Mouse (Mus musculus) cerebellum, adult (tissue): Measurements from ENCODE around the gene Rgs10.

Experiments used
- ATAC-seq: cut with Nextera tagmentation; 2 replicates; pipeline ENCODE4 v1.9.2; 2017; ENCODE audit warnings: mild to moderate bottlenecking, moderate library complexity, mixed read lengths; ENCODE audit not compliant: insufficient number of reproducible peaks, low FRiP score, low TSS enrichment

Gene Rgs10

DNA sequence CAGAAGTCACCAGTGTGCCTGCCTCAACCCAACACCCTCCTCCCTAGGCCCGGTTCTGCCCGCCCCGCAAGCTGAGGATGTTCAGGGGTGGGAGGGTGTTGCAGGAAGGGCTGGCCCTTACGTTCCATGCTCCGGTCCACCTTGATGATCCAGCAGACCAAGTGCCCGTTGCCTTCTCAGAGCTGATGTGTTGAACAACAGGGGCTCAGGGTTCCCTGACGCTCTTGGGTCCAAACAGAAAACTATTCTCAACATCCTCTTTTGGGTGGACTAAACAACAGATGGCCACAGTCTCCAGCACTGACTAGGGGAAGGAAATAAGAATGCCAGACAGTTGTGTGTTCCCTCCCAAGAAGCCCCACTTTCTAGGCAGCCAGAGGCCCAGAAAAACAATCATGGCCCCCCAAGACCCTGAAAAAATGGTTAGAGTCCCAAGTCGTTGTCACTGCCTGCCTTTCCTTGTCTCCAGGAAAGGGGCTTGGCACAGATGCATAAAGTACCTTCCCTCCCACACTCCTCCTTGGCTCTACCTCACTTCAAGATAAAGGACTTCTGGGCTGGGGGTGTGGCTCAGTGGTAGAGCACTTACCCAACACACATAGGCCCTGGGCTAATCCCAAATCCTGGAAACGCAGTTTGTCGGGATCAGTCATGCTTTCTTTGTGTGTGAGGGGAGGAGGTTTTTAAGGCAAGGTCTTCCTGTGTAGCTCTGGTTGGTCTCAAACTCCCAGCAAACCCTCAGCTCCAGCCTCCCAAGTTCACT lies 6.3 kb downstream of the Rgs10 start:
- no peak for ATAC-seq

- ATAC-seq: no peak
Observed at GRCm38 (mm10) chr7:128410708-128411413, 7.7 kb downstream of the Rgs10 start.

DNA sequence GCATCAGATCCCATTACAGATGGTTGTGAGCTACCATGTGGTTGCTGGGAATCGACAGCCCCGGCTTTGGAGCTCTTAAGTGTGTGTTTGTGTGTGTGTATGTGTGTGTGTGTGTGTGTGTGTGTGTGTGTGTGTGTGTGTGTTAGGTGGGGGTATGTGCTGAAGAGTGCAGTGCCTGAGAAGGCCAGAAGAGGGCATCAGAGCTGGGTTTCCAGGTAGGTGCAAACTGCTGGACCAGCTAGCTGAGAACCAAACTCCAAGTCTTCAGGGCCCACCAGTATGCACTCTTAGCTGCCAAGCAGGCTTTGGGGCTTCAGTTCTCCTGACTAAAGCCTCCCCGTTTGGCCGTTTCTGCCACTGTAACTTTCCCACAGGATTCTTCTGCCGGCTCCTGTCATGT lies 10.3 kb downstream of the Rgs10 start:
- no peak for ATAC-seq

- ATAC-seq: no peak
Observed at GRCm38 (mm10) chr7:128403988-128404387, 14.6 kb downstream of the Rgs10 start.

GRCm38 (mm10) chr7:128403586-128403985 lies 15.0 kb downstream of the Rgs10 start:
- no peak for ATAC-seq

DNA sequence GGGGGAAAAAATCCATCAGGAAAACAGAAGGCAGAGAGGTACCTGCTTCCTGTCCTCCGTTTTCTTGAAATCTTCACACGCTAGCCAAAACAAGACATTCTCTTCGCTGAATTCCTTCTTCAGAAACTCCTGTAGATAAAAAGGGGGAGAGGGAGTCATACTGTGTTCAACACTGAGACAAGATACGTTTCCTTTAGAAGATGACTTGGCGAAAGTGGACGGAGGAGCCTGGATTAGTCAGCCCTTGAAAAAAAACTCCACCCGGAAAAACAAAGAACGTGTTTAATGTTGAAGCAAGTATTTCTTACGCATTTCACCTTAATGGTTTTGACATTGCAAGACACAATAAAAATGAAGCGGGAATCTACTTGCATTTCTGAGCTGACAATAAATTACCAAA lies 15.4 kb downstream of the Rgs10 start:
- no peak for ATAC-seq

DNA sequence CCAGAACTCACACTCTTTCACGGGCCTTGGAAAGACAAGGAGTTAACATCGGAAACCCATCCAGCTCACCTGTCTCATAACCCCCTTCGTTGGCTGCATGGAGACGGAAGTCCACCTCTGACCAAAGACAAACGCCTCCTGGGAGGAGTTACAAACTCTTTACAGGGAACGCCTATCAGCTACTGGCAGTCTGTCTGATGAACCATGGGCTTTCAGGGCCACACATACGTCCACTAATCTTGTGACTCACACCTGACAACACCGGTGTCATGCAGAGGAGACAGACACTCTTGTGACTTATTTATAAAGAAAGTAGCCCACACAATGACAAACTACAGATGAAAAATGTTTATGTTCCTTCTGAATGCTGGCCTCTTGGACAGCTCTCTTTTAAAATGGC lies 16.0 kb downstream of the Rgs10 start:
- no peak for ATAC-seq

- no peak for ATAC-seq
Observed at GRCm38 (mm10) chr7:128398664-128399063, 19.9 kb downstream of the Rgs10 start.

DNA sequence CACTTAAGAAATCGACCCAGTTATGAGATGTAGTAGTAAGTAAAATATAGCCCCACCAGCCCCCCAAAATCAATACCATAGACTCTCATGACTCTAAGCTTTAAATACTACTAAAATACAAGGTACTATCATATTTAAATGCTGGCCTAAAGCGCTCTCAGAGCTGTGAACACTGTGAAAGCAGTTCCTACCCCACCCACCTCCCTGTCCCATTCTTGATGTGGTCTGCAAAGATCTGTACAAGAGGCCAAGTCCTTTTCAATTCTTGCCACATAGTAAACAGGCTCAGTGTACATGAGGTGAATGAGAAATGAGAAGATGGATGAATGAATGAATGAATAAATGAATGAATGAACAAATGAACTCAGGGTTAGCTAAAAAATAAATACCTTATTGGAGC lies 21.5 kb downstream of the Rgs10 start:
- ATAC-seq: no peak

GRCm38 (mm10) chr7:128393756-128394155 lies 24.8 kb downstream of the Rgs10 start:
- no peak for ATAC-seq

DNA sequence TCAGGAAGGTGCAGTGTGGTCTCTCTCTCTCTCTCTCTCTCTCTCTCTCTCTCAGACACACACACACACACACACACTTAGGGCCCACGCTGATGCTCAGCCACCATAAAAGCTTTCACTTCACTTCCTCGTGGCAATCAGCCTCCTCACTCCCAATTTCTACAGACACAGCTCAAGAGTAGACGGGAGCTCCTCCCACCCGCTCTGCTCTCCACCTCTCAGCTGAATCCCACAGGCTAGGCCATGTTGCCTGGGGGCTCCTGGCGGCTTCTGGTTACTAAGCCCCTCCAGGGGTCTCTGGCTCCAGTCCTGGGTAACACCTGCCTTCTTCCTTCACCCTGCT lies 25.6 kb downstream of the Rgs10 start:
- ATAC-seq: no peak

DNA sequence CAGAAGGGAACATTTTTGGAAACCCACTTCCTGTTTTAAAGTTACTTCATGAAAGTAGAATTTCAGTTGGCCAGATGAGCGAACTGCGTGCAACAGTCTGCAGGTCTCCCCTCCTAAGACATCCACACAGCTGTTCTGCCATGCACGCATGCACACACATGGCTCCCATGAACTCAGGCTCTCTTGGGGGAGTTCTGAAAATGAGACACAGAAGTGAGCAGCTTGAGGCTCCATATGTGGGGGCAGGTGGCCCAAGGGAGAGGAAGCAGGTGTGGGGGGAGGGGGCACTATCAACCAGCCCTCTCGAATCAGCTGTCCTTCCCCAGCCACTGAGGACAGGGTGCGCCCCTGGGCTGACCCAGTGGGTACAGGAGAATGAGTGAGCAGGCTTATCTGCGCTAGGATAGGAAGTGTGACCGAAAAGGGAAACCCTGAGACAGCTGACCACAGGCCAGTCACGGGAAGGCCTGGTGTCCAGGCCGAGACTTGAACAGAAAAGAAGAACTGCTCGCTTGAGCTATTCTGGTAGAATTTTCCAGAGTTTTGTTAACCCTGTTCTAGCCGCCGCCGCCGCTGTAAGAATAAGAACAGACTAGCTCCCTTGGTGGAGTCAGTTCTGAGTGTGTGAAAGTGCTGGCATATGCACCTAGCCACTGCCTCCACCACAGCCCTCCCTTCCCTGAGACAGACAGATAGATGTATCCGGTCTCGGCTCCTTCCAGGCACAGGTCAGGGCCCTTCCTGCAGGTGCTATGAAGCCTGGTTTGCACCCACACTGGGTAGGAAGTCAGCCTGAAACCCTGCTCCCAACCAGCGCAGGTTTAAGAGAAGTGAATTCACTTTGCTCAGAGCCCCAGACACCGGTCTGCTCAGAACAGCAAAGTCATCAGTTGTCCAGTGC lies 26.2 kb downstream of the Rgs10 start:
- no peak for ATAC-seq

DNA sequence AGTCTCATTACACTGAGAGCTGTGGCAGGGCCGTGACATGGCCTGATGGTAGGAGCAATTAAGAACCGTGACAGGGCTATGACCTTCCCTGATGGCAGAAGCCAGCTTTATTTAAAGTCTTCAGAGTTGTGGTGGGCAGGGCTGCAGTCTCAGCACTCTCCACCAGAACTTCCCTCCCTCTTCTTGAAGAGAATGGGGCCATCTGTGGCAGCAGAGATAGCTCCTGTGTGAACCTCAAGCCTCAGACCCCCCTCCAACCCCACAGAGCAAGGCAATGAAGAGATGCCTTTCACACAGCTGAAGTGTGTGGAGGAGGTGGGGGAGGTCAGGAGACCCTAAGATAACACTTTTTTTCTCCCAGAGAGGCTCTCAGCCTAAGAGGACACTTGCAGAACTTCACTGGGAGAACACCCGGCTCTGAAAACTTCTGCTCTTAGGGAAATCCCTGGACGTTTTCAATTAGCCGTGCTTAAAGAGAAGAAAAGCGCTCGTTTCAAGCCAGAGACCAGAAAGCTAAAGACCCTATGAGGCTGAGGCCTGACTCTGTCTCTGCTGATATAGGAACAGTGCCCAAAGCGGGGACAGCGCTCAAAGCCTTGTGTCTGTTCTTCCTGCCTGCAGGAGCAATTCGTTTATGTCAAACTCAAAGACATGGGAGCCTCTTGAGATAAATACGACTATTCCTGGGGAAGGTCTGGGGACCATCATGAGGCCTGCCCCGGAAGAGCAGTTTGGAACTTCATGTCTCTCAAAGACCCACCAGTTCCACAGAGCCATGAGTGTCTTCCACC lies 27.1 kb downstream of the Rgs10 start:
- no peak for ATAC-seq

GRCm38 (mm10) chr7:128388968-128389367 lies 29.6 kb downstream of the Rgs10 start:
- no peak for ATAC-seq

GRCm38 (mm10) chr7:128383726-128384463 lies 34.7 kb downstream of the Rgs10 start:
- ATAC-seq: no peak

- ATAC-seq: no peak
Observed at GRCm38 (mm10) chr7:128383189-128383725, 35.3 kb downstream of the Rgs10 start.

DNA sequence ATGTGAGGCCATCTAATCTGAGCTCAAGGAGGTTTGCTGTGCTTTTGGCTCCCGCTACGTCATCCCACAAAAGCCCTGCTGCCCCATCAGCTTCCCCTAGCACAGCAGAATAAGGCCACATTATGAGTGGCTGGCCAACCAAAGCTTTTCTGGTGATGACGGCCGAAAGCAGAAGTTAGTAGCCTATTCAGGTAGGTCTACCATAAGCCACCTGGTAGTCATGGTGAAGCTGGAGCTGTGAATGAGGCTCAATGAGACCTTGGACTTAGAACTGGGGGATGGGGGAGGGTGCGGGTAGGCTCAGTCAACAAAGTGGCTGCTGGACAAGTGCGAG lies 36.1 kb downstream of the Rgs10 start:
- no peak for ATAC-seq

- ATAC-seq: no peak
Observed at GRCm38 (mm10) chr7:128381811-128382526, 36.6 kb downstream of the Rgs10 start.

DNA sequence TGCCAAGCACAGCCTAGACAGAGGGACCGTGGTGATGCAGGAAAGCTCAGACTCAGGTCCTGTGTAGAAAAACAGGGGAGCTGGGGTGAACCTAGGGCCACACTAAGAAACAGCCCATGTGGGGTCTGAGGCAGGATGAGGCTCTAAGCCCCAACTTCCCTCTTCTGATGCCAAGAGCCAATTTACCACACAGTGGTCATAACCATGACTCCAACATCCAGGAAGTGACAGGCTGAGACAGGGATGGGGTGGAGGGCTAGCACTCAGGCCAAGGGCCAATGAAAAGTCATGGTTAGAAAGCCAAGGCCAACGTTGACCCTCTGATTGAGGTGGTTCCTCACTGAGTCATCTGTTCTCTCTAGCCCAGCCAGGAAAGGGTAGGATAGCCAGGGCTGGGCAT lies 37.6 kb downstream of the Rgs10 start:
- no peak for ATAC-seq
